In genomic region chr4:154418993-154419392, GRCm38 (mm10) we compare ENCODE assay signal across 10 mouse cellular contexts.
DNase-seq lines count a peak whose midpoint lies in the region; ATAC-seq and TF ChIP-seq lines count a peak whose summit lies in the region.
"Had no signal": no experiment of that assay in that cellular context is flagged by ENCODE, and none has a peak within 500 bp of the region (broad histone marks: within the 10 kb centered on the region; RNA-seq: fewer than 3 reads in every experiment).

No protein-coding gene starts in this region.

- 26% methylated on average over 2 of the region's 2 CpGs for WGBS in lung, embryonic 14.5 days
- WGBS in intestine, postnatal 0 days, result 13% methylated on average over 2 of the region's 2 CpGs
- 23% methylated on average over 2 of the region's 2 CpGs for WGBS in stomach, postnatal 0 days

- TF ChIP-seq CTCF in lung, embryonic 14.5 days (IDR thresholded peaks at IDR 0.05; ENCODE audit: low read depth), result peak; percentile 68
- TF ChIP-seq CTCF in intestine, postnatal 0 days (IDR thresholded peaks at IDR 0.05; ENCODE audit: low read depth), result peak; percentile 78
- TF ChIP-seq CTCF in stomach, postnatal 0 days (IDR thresholded peaks at IDR 0.05; ENCODE audit: low read depth), result peak; percentile 70

- no peak for TF ChIP-seq EP300 in stomach, postnatal 0 days (optimal IDR thresholded peaks at IDR 0.05)

- peak; percentile 46 for DNase-seq in lung, embryonic 14.5 days
- no peak for DNase-seq in lung, adult 18-20 months
- DNase-seq in ZHBTc4 (ENCODE audit: low read depth, low spot score), result peak; percentile 86
- peak; percentile 63 for DNase-seq in stomach, postnatal 0 days (ENCODE audit: low spot score)
- DNase-seq in layer of hippocampus, adult 11-12 months (ENCODE audit: low spot score), result no peak
- DNase-seq in urinary bladder, postnatal 4 days (ENCODE audit: low spot score in 2 of 2), result no peak
- DNase-seq: adrenal gland, postnatal 25 days had no signal

- ATAC-seq in lung, embryonic 14.5 days (ENCODE audit: insufficient read depth), result no peak
- ATAC-seq in intestine, postnatal 0 days, result peak; percentile 35
- peak; percentile 16; the same call in 1 of the 2 replicates for ATAC-seq in stomach, postnatal 0 days (ENCODE audit: low FRiP score, low TSS enrichment)

- H3K36me3 ChIP-seq in lung, embryonic 14.5 days (ENCODE audit: insufficient read depth), result no peaks in the 10 kb centered on the region
- no peaks in the 10 kb centered on the region for H3K36me3 ChIP-seq in intestine, postnatal 0 days (ENCODE audit: control insufficient read depth, insufficient read depth)
- no peaks in the 10 kb centered on the region for H3K36me3 ChIP-seq in stomach, postnatal 0 days (ENCODE audit: control insufficient read depth, insufficient read depth, low read length)
- H3K36me3 ChIP-seq: heart, embryonic 13.5 days; midbrain, embryonic 12.5 days had no signal

- no peaks in the 10 kb centered on the region for H3K9me3 ChIP-seq in lung, embryonic 14.5 days (ENCODE audit: low read depth, low read length)
- H3K9me3 ChIP-seq in intestine, postnatal 0 days (ENCODE audit: control insufficient read depth), result no peaks in the 10 kb centered on the region
- H3K9me3 ChIP-seq in stomach, postnatal 0 days (ENCODE audit: control insufficient read depth, low read length), result no peaks in the 10 kb centered on the region
- H3K9me3 ChIP-seq: heart, embryonic 13.5 days had no signal

- 0 out of 2 replicates have a peak, but pooled peaks cover 3% of the 10 kb centered on the region for H3K4me1 ChIP-seq in lung, embryonic 14.5 days (ENCODE audit: insufficient read depth)
- H3K4me1 ChIP-seq in intestine, postnatal 0 days (replicated peaks; ENCODE audit: control insufficient read depth, insufficient read depth, low read length), result no peaks in the 10 kb centered on the region
- no peaks in the 10 kb centered on the region for H3K4me1 ChIP-seq in stomach, postnatal 0 days (replicated peaks; ENCODE audit: control insufficient read depth, insufficient read depth)

- no peak overlapping the region for H3K4me3 ChIP-seq in lung, embryonic 14.5 days (ENCODE audit: low read depth, low read length)
- H3K4me3 ChIP-seq in intestine, postnatal 0 days (ENCODE audit: low read depth, low read length), result no peak overlapping the region
- H3K4me3 ChIP-seq in stomach, postnatal 0 days (ENCODE audit: low read depth, low read length), result no peak overlapping the region
- H3K4me3 ChIP-seq: heart, embryonic 13.5 days; midbrain, embryonic 12.5 days had no signal

- H3K27ac ChIP-seq in lung, embryonic 14.5 days (ENCODE audit: low read depth), result no peak overlapping the region
- H3K27ac ChIP-seq in intestine, postnatal 0 days (ENCODE audit: low read depth, low read length), result peak overlapping the region; percentile 94
- no peak overlapping the region for H3K27ac ChIP-seq in stomach, postnatal 0 days (replicated peaks)
- H3K27ac ChIP-seq: midbrain, embryonic 12.5 days had no signal

- H3K4me2 ChIP-seq in lung, embryonic 14.5 days, result no peak overlapping the region
- no peak overlapping the region for H3K4me2 ChIP-seq in intestine, postnatal 0 days (replicated peaks; ENCODE audit: low read depth)
- H3K4me2 ChIP-seq in stomach, postnatal 0 days (replicated peaks; ENCODE audit: low read depth), result no peak overlapping the region
- H3K4me2 ChIP-seq: heart, embryonic 13.5 days; midbrain, embryonic 12.5 days had no signal

- peaks cover 2% of the 10 kb centered on the region; the same call in 1 of the 2 replicates for H3K27me3 ChIP-seq in lung, embryonic 14.5 days (ENCODE audit: insufficient read depth, low read length)
- no peaks in the 10 kb centered on the region for H3K27me3 ChIP-seq in intestine, postnatal 0 days (replicated peaks; ENCODE audit: control insufficient read depth, insufficient read depth, low read length)
- H3K27me3 ChIP-seq in stomach, postnatal 0 days (ENCODE audit: control insufficient read depth, insufficient read depth, low read length), result no peaks in the 10 kb centered on the region

- H3K9ac ChIP-seq in lung, embryonic 14.5 days, result no peak overlapping the region
- H3K9ac ChIP-seq in intestine, postnatal 0 days (ENCODE audit: low read depth, low read length), result no peak overlapping the region
- no peak overlapping the region for H3K9ac ChIP-seq in stomach, postnatal 0 days (ENCODE audit: low read length)
- H3K9ac ChIP-seq: heart, embryonic 13.5 days; midbrain, embryonic 12.5 days had no signal

Comparison
In these comparisons a context has a peak if more than half of its experiments do, and no peak if none do; other contexts are left out.
1. DNase-seq: peak in lung, embryonic 14.5 days (single experiment), ZHBTc4 (single experiment) and stomach, postnatal 0 days (single experiment); none in lung, adult 18-20 months (0 of 2), layer of hippocampus, adult 11-12 months (single experiment) and urinary bladder, postnatal 4 days (0 of 2).
2. Peak in every context shown above with its lines, with median percentiles within 50 percentile points of each other: CTCF ChIP-seq.